In the genomic region with DNA sequence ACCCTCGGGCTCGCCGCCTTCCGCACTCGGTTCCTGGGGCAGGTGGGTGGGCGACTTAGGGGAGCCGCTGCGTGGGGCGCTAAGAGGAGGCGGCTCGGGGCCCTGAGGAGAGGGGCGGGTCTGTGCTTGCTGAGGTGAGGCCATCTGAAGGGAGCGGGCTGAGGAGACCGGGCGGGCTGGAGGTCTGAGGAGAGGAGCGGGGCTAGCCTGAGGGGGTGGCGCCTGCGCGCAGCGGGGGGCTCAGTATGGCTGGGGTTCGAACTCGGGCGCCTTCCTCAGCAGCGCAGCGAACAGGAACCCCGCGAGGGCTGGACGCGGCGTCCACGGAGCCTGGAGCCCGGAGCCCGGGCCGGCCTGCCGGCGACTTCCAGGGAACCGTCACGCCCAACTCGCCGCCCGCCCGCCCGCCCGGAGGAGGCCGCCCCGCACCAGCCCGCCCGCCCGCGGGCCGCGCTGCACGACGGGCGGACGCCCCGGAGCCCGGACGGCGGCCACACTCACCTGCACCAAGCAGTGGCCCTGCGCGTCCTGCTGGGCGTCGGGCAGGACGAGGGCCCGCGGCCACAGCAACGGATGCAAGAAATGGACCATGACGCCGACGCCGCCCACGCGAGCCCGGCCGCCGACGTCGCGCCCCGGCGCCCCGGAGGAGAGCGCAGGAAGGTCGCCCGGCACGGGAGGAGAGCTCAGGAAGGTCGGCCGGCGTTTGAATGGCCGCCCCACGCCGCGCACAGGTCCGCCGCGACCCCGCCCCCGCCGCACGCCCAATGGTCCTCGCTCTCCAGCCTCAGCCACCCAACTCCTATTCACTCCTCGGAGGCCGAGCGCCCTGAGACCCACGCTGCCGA, we compare ENCODE assay signal across 8 mouse cellular contexts. TPM values are rescaled to one million over a fixed set of nuclear protein-coding genes. Genes with fewer than 3 reads are reported as not detected.
DNase-seq lines count a peak whose midpoint lies in the region; ATAC-seq and TF ChIP-seq lines count a peak whose summit lies in the region.

A gene (minus strand): TSS at position 717 of the 848 bp plus-strand sequence.

- H3K9me3 ChIP-seq in ES-E14 (ENCODE audit: control insufficient read depth, insufficient read depth, low read depth, low read length), result no peaks in the 10 kb centered on the region
- no peaks in the 10 kb centered on the region for H3K9me3 ChIP-seq in forebrain, embryonic 14.5 days (replicated peaks; ENCODE audit: control insufficient read depth, low read length)

- no peak for TF ChIP-seq CTCF in gastrocnemius, adult 2 months (IDR thresholded peaks at IDR 0.05)

- no peaks in the 10 kb centered on the region for H3K36me3 ChIP-seq in ES-E14 (ENCODE audit: control insufficient read depth, insufficient read depth, low read length, poor library complexity, severe bottlenecking)
- H3K36me3 ChIP-seq in forebrain, embryonic 14.5 days (ENCODE audit: control insufficient read depth, insufficient read depth, low read length), result no peaks in the 10 kb centered on the region

- peak; percentile 21 for DNase-seq in gastrocnemius, adult 2 months
- no peak for DNase-seq in gastrocnemius, postnatal 25 days
- peak; percentile 24 for DNase-seq in ES-E14 (ENCODE audit: low read depth, low spot score)
- DNase-seq in forebrain, embryonic 14.5 days (ENCODE audit: low spot score), result peak; percentile 11
- DNase-seq in kidney, adult 9 months, result peak; percentile 18
- DNase-seq in lung, postnatal 4 days, result peak; percentile 11 to 38
- peak; percentile 71 for DNase-seq in yolk sac, embryonic 10.5 days (ENCODE audit: low spot score)
- no peak for DNase-seq in layer of hippocampus, postnatal 14 days (ENCODE audit: low spot score in 2 of 2)

- in situ Hi-C loops in ES-E14 (cut with MboI; ENCODE audit: low sequenced_read_pairs in 2 of 2, unreplicated experiment in 2 of 2), result no loop called here

- no peak within 1 kb of the TSS for H3K27ac ChIP-seq in gastrocnemius, adult 2 months
- H3K27ac ChIP-seq in ES-E14 (ENCODE audit: insufficient read depth, low read depth, low read length, poor library complexity, severe bottlenecking), result peak within 1 kb of the TSS; percentile 79
- no peak within 1 kb of the TSS for H3K27ac ChIP-seq in forebrain, embryonic 14.5 days (ENCODE audit: low read depth, low read length)

- peak within 1 kb of the TSS; percentile 96 for H3K9ac ChIP-seq in ES-E14 (ENCODE audit: insufficient read depth, low read depth, low read length, poor library complexity, severe bottlenecking)
- H3K9ac ChIP-seq in forebrain, embryonic 14.5 days (ENCODE audit: low read length), result 0 out of 2 replicates have a peak within 1 kb of the TSS, but pooled peaks have one; percentile 37

- peak within 1 kb of the TSS; percentile 64 for H3K4me3 ChIP-seq in gastrocnemius, adult 2 months
- H3K4me3 ChIP-seq in ES-E14 (ENCODE audit: insufficient read depth in 1 of 2, low read depth in 1 of 2, low read length in 2 of 2, poor library complexity in 1 of 2, severe bottlenecking in 1 of 2), result peak within 1 kb of the TSS; percentile 50 to 96
- H3K4me3 ChIP-seq in forebrain, embryonic 14.5 days (ENCODE audit: low read depth, low read length), result peak within 1 kb of the TSS; percentile 33

- ATAC-seq in forebrain, embryonic 14.5 days, result peak; percentile 29

- intact Hi-C loops in gastrocnemius, adult 2 months (cut with DNase I), result no loop called here

- peaks cover 42% of the 10 kb centered on the region for H3K27me3 ChIP-seq in forebrain, embryonic 14.5 days (replicated peaks; ENCODE audit: control insufficient read depth, insufficient read depth, low read length)

- H3K4me1 ChIP-seq in ES-E14 (ENCODE audit: control insufficient read depth in 2 of 2, insufficient read depth in 2 of 2, low read length in 2 of 2, poor library complexity in 1 of 2), result peaks cover 1 to 4% of the 10 kb centered on the region in 2 experiments; a peak in 3 of 4 replicates
- H3K4me1 ChIP-seq in forebrain, embryonic 14.5 days (ENCODE audit: control insufficient read depth, insufficient read depth, low read length), result 0 out of 2 replicates have a peak, but pooled peaks cover 2% of the 10 kb centered on the region

- WGBS in forebrain, embryonic 14.5 days, result 2% methylated on average over 81 of the region's 107 CpGs

- peak within 1 kb of the TSS; percentile 50 for H3K4me2 ChIP-seq in forebrain, embryonic 14.5 days (ENCODE audit: low read length)

TF ChIP-seq in ES-E14, 5 proteins besides CTCF, POLR2A, EP300 and RAD21:
- no peak for TF ChIP-seq MAFK (IDR thresholded peaks at IDR 0.05; ENCODE audit: insufficient read depth, low read depth, low read length)
- TF ChIP-seq CHD2 (IDR thresholded peaks at IDR 0.05; ENCODE audit: low read depth, low read length), result no peak
- no peak for TF ChIP-seq HCFC1 (IDR thresholded peaks at IDR 0.05; ENCODE audit: borderline replicate concordance, insufficient read depth, low read length)
- no peak for TF ChIP-seq ZC3H11A (IDR thresholded peaks at IDR 0.05; ENCODE audit: borderline replicate concordance, low read depth, low read length)
- no peak for TF ChIP-seq ZNF384 (IDR thresholded peaks at IDR 0.05; ENCODE audit: low read depth, low read length)

RNA-seq across cellular contexts. Expression of the gene that starts here (rescaled TPM):
- under 1 TPM; 0.50 to 0.54 TPM for total RNA-seq in gastrocnemius, adult 2 months (2021)
- under 1 TPM; 0.33 to 0.78 TPM for total RNA-seq in gastrocnemius, postnatal 25 days (2021)
- 10.4 and 12.8 TPM in 2 replicates for total RNA-seq in ES-E14 (2012; rRNA removed)
- polyA plus RNA-seq in forebrain, embryonic 14.5 days (2014; fragmentation: Nextera tagmentation; extraction: Ambion mirVana), result not detected in 2 replicates
- total RNA-seq in layer of hippocampus, postnatal 14 days (2021), result not detected

Comparison
In these comparisons a context has a peak if more than half of its experiments do, and no peak if none do; other contexts are left out.
1. Peak in DNase-seq and H3K4me3 ChIP-seq in gastrocnemius, adult 2 months; RNA of the gene not detected or under 1 TPM.
2. Peak in DNase-seq, ATAC-seq, H3K4me3 ChIP-seq, H3K9ac ChIP-seq and H3K4me2 ChIP-seq in forebrain, embryonic 14.5 days; RNA of the gene not detected or under 1 TPM.
3. DNase-seq: peak in ES-E14 (single experiment), kidney, adult 9 months (single experiment), lung, postnatal 4 days (2 of 2) and yolk sac, embryonic 10.5 days (single experiment); none in gastrocnemius, postnatal 25 days (single experiment) and layer of hippocampus, postnatal 14 days (0 of 2).
4. Peak in every context shown above with its lines, with median percentiles within 50 percentile points of each other: H3K4me3 ChIP-seq.